Mouse (Mus musculus) central nervous system, embryonic 14 days (tissue): Measurements from ENCODE around the gene Cdc26. TPM values are rescaled to one million over a fixed set of nuclear protein-coding genes. Genes with fewer than 3 reads are reported as not detected.

Experiments used
- polyA plus RNA-seq: library from polyadenylated mRNA; depleted of rRNA; stranded (reverse); fragments of >200 nt; gene quantifications from 2 replicates; pipeline ENCODE4 v1.2.3, GENCODE M21; 2012; rRNA removed

Cdc26 gene
- polyA plus RNA-seq = 104 and 108 TPM in 2 replicates

DNA sequence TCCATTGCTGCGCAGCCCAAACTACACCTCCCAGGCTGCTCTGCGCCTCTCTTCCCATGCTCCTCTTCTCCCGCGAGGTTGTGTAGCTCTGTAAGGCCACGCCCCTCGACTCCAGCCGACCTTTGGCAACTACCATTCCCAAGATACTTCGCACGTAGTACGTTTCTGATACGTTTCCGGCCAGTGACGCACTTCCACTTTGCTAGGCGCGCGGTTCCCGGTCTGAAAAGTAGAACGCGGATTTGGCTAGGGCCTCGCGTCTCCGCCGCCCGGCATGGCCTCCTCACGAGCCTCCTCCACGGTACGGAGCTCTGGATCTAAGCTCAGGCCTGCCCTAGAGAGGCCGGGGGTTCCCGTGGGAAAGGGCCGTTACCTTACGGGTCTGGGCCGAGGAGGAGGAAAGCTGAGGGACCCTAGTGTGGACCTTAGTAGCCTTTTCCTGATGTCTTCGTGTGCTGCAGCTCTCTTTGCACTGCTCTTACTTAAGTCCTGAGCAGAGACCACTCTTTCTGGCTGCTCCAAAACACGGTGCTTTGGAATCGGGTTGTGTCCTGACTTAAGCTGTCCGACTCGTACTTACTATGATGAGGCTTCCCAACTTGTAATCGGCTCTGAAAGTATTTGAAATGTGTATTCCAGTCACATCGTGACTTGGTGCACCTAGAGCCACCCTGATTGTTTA is at the start of gene Cdc26, which contains the start of gene Prpf4:
TSS of gene Cdc26 (minus strand) at position 42 of the 682 bp plus-strand sequence.
TSS of gene Prpf4 (plus strand) at position 197 of the 682 bp plus-strand sequence.

DNA sequence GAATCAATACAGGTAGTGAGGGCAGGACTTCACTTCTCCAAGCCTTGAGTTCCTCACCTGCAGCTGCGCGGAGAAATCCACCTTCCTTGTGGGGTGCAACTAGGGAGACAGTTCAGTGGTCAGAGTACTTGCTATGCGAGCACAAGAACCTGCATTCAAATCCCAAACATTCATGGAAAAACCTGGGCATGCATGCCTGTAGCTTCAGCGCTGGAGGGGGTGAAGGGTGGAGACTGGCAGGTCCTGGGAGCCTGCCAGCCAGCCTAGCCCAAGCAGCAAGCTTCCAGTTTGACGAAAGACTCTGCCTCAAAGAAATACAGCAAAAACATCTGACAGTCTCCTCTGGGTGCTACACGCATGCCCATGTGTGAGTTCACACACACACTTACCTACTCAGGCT is 26.6 kb upstream of the Cdc26 start, which contains the start of gene Rnf183:
TSS of gene Rnf183 (minus strand) at position 172 of the 400 bp plus-strand sequence.

DNA sequence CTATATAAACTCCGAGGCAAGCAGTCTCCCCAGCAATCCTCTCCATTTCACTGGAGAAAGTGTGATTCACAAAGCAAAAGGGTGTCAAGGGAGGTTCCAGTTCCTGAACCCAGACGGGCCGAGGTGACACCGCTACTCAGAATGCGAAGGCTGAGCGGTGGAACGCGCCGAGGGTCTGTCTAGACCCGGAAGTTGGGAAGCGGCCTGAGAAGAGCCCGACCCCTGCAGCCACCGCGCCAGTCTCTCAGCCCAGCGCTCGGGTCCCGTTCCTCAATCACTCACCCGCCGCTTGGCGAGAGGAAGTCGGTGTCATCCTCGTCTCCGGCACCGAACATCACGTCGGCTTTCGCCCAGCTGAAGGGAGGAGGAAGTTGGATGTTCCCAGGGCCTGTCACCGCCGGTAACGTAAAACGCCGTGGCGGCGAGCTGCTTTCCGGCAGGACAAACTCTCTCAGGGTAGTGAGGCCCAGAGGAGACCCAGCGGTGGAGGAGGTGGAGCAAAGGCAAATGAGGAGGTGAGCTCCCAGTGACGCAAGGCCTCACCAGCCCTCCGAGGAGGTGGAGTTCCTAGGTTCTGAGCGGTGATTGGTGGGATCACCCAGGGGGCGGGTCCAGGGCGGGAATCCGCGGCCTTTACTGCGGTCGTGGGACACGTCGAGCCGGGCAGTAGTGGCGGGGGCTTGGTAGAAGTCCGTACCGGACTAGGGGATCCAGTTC is 48.2 kb downstream of the Cdc26 start, which contains the start of the genes Fkbp15 and Slc31a1:
TSS of gene Fkbp15 (minus strand) at position 461 of the 717 bp plus-strand sequence.
TSS of gene Slc31a1 (plus strand) at position 640 of the 717 bp plus-strand sequence.

Other genes with a start within 250 kb of the Cdc26 start
- gene Zfp37, start 177.6 kb downstream of the Cdc26 start, polyA plus RNA-seq = 14.6 and 14.7 TPM in 2 replicates
- 11.3 and 12.6 TPM in 2 replicates for gene Slc31a2, start 146.1 kb downstream of the Cdc26 start, polyA plus RNA-seq
- 22.2 and 23.2 TPM in 2 replicates for gene Fkbp15, start 48.1 kb downstream of the Cdc26 start, polyA plus RNA-seq
- gene Slc31a1, start 47.9 kb downstream of the Cdc26 start, polyA plus RNA-seq = 28.3 and 30.0 TPM in 2 replicates
- 24.2 and 25.2 TPM in 2 replicates for gene Prpf4, start 155 bp upstream of the Cdc26 start, polyA plus RNA-seq
- 0.84 and 0.88 TPM in 2 replicates for gene Rnf183, start 26.6 kb upstream of the Cdc26 start, polyA plus RNA-seq
- 7.2 and 7.9 TPM in 2 replicates for gene Wdr31, start 62.3 kb upstream of the Cdc26 start, polyA plus RNA-seq
- 0.39 and 1.6 TPM in 2 replicates for gene Bspry, start 71.4 kb upstream of the Cdc26 start, polyA plus RNA-seq
- 5.9 and 6.4 TPM in 2 replicates for gene Hdhd3, start 94.8 kb upstream of the Cdc26 start, polyA plus RNA-seq
- gene Alad, start 111.3 kb upstream of the Cdc26 start, polyA plus RNA-seq = 40.8 and 49.2 TPM in 2 replicates
- 49.2 and 57.0 TPM in 2 replicates for gene Pole3, start 116.4 kb upstream of the Cdc26 start, polyA plus RNA-seq
- gene 4933430I17Rik, start 116.7 kb upstream of the Cdc26 start, polyA plus RNA-seq = 1.1 TPM in 2 replicates
- 64.8 and 74.9 TPM in 2 replicates for gene Rgs3, start 151.2 kb upstream of the Cdc26 start, polyA plus RNA-seq